Mouse (Mus musculus) lung, adult 2 months (tissue): ENCODE data around the gene Plaa.

Experiments used
- CTCF ChIP-seq: fragments of 200-500 bp; IDR thresholded peaks from 2 replicates; pipeline ENCODE4 v1.5.1; 2011; ENCODE audit warnings: mild to moderate bottlenecking, low read length, control low read depth; ENCODE audit not compliant: insufficient read depth
- POLR2A ChIP-seq: fragments of 200-500 bp; IDR thresholded peaks from 2 replicates; pipeline ENCODE4 v1.6.1; 2011; ENCODE audit warnings: low read depth, mild to moderate bottlenecking, control low read depth, low read length, borderline replicate concordance; ENCODE audit errors: extremely low read depth

- no peak for TF ChIP-seq POLR2A
- no peak for TF ChIP-seq CTCF
Observed at GRCm38 (mm10) chr4:94601395-94601794, 1.6 kb downstream of the Plaa start.
